Mouse (Mus musculus): ENCODE measurements around the gene Egfr. TPM values are rescaled to one million over a fixed set of nuclear protein-coding genes. Genes with fewer than 3 reads are reported as not detected.
A peak's percentile ranks its signal among the peaks of the same experiment; 100 is the strongest.

Egfr gene
- total RNA-seq, 2 experiments from 2014 or later: 11.6 to 13.4 TPM

DNA sequence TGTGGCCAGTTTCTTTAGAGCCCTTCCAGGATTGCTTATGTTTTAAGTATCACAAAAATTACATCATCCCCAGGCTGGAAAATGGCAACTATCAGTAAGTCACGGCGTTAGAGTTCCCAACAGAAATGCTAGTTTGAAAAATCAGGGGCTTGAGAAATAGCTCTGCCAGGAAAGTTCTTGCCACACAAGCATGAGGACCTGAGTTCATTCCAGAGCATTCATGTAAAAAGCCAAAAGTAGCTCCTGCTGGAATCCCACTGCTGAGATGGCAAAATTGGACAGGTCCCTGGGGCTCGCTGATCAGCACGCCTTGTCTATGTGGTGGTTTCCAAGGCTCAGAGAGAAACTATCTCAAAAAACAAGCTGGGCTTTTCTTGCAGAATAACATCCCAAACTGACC is 19.0 kb downstream of the Egfr start:
- intact Hi-C loops (cut with DNase I): no loop called here
- peak in 1 of 2 experiments; percentile 20 for DNase-seq

DNA sequence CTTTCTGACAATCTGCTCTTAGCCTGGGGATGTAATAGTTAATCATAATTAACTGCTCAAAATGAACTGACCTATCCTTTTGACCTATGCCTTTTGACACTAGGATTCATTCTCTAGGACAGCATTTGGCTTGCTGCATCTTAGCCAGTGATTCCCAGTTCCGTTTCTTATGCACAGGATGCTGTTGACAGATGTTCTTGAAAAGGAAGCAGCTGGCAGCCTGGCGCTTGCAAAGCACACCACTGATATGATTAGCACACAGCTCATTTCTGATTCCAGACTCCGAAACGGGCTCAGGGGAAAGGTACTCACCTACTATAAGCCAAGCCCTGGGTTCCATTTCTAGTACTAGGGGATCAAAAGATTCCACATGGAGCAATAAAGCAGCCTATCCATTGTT is 20.7 kb downstream of the Egfr start:
- no peak for DNase-seq
- intact Hi-C loops (cut with DNase I): no loop called here

DNA sequence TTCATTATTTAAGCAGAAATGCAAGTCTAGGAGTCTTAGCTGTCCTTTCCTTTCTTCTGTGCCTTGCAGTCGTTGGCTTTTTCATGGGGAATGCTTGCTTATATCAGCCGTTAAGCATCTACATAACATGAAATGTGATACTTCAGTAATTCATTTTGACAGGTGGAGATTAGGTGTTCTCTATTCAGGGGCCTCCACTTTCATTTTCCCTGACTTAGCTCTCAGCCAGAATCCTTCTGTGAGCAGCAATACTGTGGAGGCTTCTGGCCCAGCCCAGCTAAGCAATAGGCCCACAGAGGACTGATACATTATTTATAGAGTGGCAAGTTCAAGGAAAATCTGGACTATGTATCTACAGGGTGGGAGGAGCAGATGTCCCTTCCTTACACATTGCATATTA is 25.0 kb downstream of the Egfr start:
- no peak for DNase-seq
- intact Hi-C loops (cut with DNase I): no loop called here

DNA sequence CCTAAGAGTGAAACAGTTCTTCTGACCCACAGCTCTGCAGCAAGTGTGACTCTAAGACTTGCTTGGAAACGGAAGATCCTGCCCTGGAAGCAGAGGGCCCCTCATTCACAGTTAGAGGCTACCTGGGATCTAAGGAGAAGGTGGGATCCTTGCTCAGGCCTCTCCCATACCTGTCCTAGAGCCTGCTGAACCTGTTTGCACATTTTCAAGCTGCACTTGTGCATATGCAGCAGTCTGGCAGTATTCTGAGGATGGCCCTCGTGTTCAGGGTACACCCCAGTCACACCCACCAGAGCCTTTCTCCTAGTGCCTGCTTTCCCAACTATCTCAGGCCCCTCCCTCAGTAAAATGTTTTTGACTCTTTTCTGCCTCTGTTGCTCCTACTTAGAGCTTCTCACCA is 29.6 kb downstream of the Egfr start:
- intact Hi-C loops (cut with DNase I): no loop called here
- no peak for DNase-seq

DNA sequence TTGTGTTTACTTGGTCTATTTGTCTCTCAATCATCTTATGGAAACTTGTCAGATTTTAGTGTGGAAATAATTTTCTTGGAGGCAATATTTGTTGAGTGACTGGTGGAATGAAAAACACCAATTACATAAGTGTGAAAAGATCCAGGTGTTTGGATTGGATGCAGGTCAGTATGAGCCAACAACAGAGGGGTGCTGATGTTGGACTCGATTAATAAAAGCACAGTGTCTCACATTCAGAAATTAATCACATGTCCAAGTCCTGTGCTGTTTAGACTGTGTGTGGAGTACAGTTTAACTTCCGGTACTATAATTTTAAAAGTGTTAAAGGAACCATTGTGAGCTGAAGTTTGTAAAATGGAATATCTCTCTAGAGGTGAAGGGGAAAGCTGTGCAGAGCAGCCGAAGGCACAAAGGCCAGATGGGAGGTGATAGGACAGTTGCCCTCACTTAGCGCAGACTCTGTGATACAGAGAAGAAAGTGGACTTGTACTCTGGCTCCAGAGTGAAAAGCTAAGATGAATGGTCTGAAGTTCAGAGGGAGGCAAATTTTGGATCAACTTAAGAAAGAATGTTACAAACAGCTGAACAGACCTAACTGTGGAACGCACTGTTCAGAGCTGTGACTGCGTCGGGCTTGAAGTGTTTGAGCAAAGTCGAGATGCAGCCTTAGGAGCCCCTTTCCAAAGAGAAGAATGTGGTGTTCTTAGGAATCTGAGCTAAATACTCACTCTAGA is 32.1 kb downstream of the Egfr start:
- intact Hi-C loops (cut with DNase I): no loop called here
- no peak for DNase-seq

DNA sequence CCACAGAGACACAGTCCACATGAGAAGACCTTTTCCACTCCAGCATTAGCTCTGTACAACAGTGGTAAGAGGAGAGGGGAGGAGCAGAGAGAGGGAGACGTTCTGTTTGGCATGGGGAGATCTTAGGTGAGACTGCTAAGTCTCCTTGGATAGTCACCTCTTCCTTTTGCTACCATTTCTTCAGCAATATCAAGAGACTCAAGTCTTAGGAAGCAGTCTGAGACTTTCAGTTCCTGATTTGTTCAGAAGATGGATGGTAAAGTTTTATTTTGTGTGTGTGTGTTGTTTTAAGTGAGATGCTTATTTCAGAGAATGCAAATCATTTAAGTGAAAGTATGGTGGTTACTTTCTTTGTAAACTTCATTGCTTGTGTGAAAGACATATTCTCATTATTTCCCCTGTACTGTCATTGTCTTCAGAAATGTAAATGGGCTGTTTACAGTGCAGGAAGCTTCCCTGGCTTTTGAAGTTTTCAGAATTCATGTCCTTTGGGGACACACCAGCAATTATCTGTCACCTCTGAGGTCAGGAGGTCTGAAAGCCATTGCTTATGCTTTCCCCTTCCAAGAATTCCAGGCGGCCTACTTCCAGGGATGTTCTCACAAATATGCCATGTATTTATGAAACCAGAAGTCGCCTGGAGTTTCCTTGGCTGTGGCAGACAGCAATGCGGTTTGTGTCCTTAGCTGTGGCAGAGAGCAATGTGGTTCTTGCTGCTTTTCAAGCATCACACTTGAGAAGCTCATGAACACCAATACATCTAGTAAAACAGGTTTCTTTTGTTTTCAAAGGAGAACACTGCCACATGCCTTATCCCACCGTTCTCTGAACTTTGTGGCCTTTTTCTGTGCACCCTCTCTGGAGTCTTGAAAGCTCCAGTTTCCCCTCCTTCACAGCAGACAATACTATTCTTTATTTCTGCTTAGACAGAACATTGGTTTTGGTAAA is 40.9 kb downstream of the Egfr start:
- no peak for DNase-seq
- intact Hi-C loops (cut with DNase I): no loop called here

DNA sequence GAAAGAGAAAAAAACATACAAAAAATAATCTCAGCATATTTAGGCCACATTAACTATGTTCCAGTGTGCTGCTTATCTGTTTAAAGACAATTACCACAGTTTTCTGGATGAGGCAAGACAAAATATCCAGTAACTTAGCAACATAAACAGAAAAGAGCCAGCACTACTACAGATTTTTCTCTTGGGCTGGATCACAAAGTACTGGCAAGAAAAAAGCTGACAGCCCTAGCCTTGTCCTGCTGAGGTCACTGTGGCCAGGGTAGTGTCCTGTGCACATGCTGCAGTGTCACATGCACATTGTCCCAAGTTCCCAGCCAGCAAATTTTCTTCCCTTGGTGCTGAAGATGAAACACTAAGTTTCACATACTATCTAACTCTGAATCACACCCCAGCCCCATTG is 43.0 kb downstream of the Egfr start:
- DNase-seq: peak in 1 of 2 experiments; percentile 38
- intact Hi-C loops (cut with DNase I): no loop called here

DNA sequence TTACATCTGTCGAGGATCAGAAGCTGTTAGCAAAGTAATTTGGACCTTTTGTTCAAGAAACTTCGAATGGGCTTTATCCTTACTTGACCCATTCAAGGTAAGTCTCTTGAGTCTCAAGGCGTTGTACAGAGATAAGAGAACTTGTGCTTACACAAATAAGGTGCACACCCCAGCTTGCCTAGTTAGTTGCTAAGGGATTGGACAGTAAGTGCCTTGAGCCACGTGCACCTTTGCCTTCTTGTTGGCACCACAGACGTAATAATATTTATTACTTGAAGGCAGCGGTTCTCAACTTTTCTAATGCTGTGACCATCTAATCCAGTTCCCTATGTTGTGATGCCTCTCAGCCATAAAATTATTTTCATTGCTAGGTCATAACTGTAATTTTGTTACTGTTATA is 43.5 kb downstream of the Egfr start:
- no peak for DNase-seq
- intact Hi-C loops (cut with DNase I): no loop called here

DNA sequence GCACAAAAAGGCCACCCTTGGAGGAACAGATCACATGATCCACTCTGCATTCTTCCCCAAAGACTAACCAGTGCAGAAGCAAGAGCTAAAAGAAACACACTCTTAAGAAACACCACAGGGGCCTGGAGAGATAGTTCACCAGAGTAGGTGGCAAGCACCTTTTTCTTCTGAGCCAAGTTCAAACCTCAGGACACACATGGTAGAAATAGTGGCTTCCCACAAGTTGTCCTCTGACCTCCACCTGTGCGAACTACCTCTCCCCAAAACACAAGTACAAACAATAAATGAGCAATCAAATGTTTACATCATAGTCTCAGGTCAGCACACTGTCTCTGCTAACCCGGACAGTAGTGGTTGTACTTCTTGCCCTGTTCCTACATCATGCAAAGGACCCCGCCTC is 45.5 kb downstream of the Egfr start:
- intact Hi-C loops (cut with DNase I): no loop called here
- DNase-seq: no peak

DNA sequence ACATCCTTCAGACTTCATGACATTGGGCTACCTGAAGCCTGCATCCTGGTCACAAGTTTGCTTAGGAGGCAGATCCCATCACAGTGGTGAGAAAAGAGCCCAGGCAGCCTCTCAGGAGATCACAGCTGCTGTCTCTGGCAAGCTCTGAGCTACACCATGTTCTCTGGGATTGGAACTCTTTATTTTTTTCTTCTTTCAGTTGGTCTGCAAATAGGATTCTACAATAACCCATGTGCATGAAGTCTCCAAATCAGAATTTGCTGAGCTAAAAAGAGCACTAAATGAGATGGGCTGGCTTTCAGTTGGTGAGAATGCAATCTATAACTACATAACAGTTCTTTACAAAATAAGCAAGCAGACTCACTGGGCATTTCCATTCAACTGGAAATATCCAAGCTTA is 46.1 kb downstream of the Egfr start:
- intact Hi-C loops (cut with DNase I): no loop called here
- peak in 1 of 2 experiments; percentile 51 for DNase-seq

DNA sequence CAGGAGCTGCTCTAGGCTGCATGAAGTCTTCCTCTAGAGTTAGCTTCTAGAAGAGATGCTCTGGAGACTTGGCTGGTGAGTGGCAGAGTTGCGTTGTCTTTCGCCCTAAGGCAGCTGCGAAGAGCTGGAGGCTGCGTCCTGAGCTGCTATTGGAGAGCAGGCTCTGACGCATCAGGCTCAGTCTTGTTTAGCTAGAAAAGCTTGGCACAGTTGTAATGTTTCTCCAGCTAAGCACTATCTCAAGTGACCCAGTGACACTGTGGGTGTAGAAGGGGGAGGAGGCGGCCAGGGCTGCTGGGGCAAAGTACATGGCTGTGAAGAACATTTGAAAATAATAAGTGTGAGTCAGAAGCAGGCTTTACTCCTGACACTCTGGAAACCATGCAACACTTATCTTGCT is 48.5 kb downstream of the Egfr start:
- peak in 1 of 2 experiments; percentile 51 for DNase-seq
- intact Hi-C loops (cut with DNase I): no loop called here

DNA sequence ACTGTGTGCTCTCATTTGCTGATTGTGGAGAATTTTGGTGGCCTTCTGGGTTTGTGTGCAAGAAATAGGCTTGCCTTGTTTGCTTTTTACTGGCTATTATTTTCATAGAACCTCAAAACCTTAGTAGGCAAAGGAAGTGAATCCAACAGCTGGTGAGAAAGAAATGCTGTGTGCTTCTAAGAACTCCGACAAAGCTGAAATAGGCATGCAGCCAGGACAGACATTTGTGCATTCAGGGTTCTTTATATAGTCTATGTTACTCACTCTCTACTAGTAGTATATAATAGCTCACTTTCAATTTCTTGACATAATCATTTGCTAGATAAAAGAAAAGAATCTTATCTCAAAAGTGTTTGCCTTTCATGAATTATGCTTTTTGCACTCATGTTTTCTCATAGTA is 50.7 kb downstream of the Egfr start:
- intact Hi-C loops (cut with DNase I): no loop called here
- DNase-seq: no peak

DNA sequence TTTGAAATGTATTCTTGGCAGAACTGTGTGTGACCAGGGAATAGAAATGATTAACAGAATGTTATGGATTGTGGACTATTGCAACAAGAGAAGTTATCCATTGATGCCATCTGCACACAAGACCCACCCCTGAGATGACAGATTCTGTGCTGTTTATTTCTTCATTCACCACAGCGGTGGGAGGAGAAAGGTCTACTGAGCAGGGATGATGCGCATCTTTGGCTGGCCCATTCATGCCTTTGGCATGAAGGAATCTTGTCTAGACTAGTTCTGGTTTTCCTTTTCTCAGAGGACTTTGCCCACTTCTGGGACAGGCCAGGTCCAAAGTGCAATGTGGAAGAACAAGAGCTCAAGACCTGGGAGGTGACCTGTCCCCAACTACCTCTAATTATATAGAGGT is 52.0 kb downstream of the Egfr start:
- no peak for DNase-seq

DNA sequence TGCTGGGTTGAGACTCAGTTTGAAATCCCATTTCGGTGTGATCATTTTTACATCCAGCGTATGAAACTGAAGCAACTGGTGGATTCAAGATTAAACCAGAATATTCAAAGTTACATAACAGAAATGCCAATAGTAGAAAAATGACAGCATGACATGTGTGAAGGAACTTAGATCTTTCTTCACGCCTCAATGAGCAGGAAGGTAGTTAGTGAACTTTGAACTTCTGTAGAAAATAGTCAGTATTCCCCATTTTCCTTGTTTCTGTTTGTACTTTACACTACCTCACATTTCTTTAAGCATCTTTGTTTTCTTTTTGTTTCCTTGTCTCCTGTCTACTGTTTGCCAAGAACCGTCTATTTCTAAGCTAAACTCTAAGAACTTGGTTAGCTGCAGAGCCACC is 53.9 kb downstream of the Egfr start:
- DNase-seq: no peak
- intact Hi-C loops (cut with DNase I): no loop called here

More for the DNA sequence above, 52.0 kb downstream of the Egfr start:
- intact Hi-C loops (cut with DNase I): no loop called here

DNA sequence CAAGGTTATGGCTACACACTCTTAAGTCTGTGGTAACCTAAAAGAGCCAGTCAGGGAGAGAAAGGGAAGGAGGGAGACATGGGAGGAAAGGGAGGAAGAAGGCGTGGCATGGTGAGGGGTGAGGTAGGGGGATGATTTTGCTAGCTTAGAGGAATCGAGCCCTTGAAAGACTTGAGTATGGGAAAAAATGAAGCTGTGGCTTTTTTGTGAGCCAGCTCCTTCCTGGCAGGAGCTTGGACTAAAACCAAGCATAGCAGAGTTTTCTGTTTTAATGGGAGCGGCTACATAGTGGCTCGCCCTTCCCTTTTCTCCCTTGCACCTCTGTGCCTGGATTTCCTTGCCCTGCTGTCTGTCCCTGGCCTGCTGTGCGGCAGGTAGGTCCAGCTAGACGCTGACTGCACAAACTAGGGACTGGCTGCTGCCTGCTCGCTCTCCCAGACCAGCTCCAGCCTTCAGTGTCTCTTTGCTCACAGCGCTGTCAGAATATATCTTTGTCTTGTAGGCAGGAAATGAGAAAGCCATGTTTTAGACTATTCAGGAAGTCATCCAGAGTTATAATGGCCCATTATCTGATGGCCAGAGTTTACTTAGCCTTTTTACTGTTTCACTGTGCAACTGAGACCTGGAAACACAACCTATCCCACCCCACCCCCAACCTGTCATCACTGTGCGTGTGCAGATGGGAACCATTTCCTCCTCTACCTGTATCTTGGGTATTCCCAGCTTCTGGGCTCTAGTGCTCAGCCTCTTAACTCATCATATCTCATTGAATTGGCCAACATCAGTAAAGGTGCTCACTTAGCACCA is 57.4 kb downstream of the Egfr start:
- no peak for DNase-seq
- intact Hi-C loops (cut with DNase I): no loop called here

DNA sequence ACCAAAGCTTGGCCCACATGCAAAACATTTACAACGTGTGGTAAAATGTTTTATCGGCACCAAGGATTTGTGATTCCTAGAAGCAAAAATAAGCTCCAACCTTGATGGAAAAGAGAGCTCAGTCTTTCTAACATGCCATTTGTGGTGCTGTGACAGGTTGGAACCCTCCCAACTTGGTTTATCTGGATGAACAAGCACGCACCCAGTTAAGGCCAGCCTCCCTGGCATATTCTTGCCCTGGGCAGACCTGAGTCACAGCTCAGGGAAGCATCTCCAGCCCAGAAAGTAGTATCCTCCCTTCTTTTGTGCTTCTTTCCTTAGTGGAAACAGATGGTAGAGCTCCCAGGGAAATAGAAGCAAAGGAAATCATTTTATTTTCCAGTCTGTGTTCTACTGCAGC is 58.1 kb downstream of the Egfr start:
- no peak for DNase-seq
- intact Hi-C loops (cut with DNase I): no loop called here

DNA sequence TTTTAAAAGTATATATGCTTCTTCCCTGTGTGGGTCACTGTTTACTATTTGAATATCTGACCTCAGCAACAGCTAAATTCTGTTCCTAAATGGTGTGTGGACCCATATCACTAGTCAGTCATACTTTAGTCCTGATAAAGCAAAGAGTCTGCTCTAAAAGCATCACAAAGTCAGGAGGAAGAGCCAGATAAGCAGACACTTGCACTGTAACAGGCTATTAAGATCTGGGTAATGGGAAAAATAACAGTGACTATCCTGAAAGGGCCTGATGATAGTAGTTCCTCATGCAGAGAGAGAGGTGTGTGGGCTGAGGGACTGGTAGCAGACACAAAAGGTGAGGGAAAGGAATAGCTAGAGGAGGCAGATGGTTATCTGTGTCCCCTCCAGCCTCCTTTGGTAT is 61.3 kb downstream of the Egfr start:
- intact Hi-C loops (cut with DNase I): no loop called here
- DNase-seq: no peak

DNA sequence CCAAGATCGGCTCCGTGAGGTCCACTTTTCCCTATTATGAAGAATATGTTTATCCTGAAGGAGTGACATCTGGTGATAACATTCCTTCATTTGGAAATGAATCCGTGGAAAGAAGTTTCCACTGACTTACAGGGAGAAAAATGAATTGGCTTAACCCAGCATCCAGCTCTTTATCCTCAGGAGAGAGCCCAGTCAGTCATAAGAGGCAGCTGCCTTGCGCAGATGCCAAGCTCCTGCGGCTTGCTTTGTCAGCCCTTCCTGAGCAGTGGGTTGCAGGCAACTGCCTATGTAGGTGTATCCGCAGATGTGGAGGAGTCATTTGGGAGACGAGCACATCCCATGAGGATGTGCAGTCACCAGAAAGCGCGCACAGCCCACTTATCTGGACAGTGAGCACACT is 64.4 kb downstream of the Egfr start:
- DNase-seq: peak; percentile 33 to 47

DNA sequence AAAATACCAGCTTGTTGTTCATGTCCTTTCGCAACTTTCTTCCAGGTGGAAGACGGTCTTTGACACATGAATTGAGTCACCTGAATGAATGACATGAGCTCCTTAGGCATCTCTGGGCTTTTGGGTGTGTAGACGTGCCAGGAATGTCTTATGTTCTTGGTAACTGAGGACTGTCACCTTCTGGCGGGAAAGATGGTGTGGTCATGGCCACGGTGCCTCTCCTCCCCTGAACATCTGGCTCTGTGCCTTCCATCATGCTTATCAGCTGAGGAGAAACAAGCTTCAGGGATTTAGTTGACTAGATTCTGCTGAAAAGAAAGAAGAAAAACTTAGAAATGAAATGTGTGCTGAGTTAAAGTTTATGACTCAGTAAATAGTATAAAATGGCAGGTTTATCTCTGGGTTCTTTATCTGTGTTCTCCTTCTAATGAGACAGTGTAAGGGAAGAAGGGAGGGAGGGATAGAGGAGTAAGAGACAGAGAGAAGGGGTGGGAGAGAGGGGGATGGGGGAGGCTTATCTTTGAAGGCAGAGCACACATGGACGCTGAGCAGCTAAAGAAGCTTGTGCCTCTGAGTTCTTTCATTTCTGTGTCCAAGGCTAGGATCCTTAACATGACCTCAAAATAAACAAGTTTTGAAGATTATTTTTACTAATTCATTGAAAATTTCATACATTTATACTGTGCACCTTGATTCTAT is 65.5 kb downstream of the Egfr start:
- intact Hi-C loops (cut with DNase I): no loop called here
- DNase-seq: no peak

More for the DNA sequence above, 64.4 kb downstream of the Egfr start:
- intact Hi-C loops (cut with DNase I): no loop called here

DNA sequence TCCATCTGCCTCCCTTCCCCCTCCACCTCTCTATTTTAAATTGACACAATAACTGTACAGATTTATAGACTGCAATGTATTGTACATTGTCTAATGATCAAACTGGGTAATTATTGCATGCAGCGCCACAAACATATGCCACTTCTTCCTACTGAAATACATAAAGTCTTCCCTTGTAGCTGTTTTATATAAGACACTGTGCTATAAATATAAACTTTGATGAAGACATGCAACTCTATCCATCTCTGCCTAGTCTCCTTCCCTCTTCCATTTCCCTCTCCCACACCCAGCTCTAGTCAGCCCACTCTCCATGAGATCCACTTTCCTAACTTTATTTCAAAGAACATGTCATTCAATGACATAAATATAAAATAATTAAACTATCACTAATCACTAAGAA is 67.4 kb downstream of the Egfr start:
- DNase-seq: no peak
- intact Hi-C loops (cut with DNase I): no loop called here

Measured in gastrocnemius, postnatal 36 days (tissue).